Mouse (Mus musculus) midbrain, embryonic 14.5 days (tissue): ENCODE measurements around the gene Tcf25. TPM values are rescaled to one million over a fixed set of nuclear protein-coding genes. Genes with fewer than 3 reads are reported as not detected.
A peak's percentile ranks its signal among the peaks of the same experiment; 100 is the strongest.

Experiments
- ATAC-seq: fragments of 200-750 bp; cut with Nextera tagmentation; 2 replicates; pipeline ENCODE4 v1.8.0; 2017; ENCODE audit warnings: moderate number of reproducible peaks, moderate library complexity; ENCODE audit not compliant: low FRiP score, low TSS enrichment
- DNase-seq: peaks from one replicate; pipeline ENCODE4 v3.0.0-alpha.2; 2015
- H3K27ac ChIP-seq: fragments of 300-500 bp; sonication (generic); replicated peaks from 2 replicates; pipeline ENCODE4 v1.5.1; 2014; ENCODE audit warnings: mild to moderate bottlenecking, low read depth, low read length, moderate library complexity
- H3K27me3 ChIP-seq: fragments of 300-500 bp; sonication (generic); 2 replicates; pipeline ENCODE4 v1.6.1; 2014; ENCODE audit warnings: low read length, control low read depth, mixed read lengths; ENCODE audit not compliant: control insufficient read depth, insufficient read depth
- H3K36me3 ChIP-seq: fragments of 300-500 bp; sonication (generic); 2 replicates; pipeline ENCODE4 v1.6.1; 2014; ENCODE audit warnings: low read length, control low read depth; ENCODE audit not compliant: control insufficient read depth, insufficient read depth
- H3K4me1 ChIP-seq: fragments of 300-500 bp; sonication (generic); 2 replicates; pipeline ENCODE4 v1.6.1; 2014; ENCODE audit warnings: mild to moderate bottlenecking, antibody characterized with exemption, low read length, control low read depth; ENCODE audit not compliant: control insufficient read depth, insufficient read depth
- H3K4me2 ChIP-seq: fragments of 300-500 bp; sonication (generic); 2 replicates; pipeline ENCODE4 v1.6.1; 2014; ENCODE audit warnings: mild to moderate bottlenecking, low read length, moderate library complexity
- H3K4me3 ChIP-seq: fragments of 300-500 bp; sonication (generic); replicated peaks from 2 replicates; pipeline ENCODE4 v1.5.1; 2014; ENCODE audit warnings: low read depth, low read length
- H3K9ac ChIP-seq: fragments of 300-500 bp; sonication (generic); replicated peaks from 2 replicates; pipeline ENCODE4 v1.6.1; 2014; ENCODE audit warnings: mild to moderate bottlenecking, low read length, moderate library complexity
- H3K9me3 ChIP-seq: fragments of 300-500 bp; sonication (generic); 2 replicates; pipeline ENCODE4 v1.6.1; 2016; ENCODE audit warnings: low read length, control low read depth, mixed read lengths; ENCODE audit not compliant: control insufficient read depth
- WGBS: fragments of 180-500 bp; shearing (Covaris S2); extraction: QIAGEN DNeasy Blood & Tissue Kit; methylation state at CpG from one replicate; pipeline ENCODE4 v1.1.7; 2014; 5-methylcytosine and 5-hydroxymethylcytosine counted together
- polyA plus RNA-seq: library from polyadenylated mRNA; unstranded; fragments of >200 nt; fragmentation: Nextera tagmentation; extraction: Ambion mirVana; gene quantifications from 2 replicates; pipeline ENCODE4 v1.2.1, GENCODE M21; 2014

Tcf25 gene
- polyA plus RNA-seq, 1 experiment from 2014 or later = 294 TPM

DNA sequence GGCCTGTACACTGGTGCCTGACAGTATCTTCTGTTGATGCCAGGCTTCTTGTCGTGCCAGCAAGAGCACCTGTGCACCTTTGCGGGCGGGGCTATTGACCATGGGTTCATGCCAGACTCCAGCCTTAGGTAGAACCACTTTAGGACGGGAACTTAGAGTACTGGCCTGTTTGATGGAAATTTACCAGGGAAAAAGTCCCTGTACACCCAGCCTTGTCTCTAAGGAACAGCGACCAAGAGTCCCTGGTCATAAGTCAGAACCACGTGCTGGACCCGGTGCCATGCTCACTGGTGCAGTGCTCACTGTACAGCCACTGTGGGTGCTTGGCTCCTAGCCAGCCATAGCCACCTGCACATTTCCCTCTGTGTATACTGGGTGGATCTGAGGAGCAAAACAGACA lies 15.5 kb downstream of the Tcf25 start:
- H3K27me3 ChIP-seq = no peaks in the 10 kb centered on the region
- H3K4me3 ChIP-seq = no peak overlapping the region
- DNase-seq (no peak), ATAC-seq (no peak)
- no peaks in the 10 kb centered on the region for H3K4me1 ChIP-seq
- no peak overlapping the region for H3K27ac ChIP-seq
- no peak overlapping the region for H3K9ac ChIP-seq
- 96% methylated on average over 7 of the region's 7 CpGs for WGBS
- no peak overlapping the region for H3K4me2 ChIP-seq
- peaks cover 100% of the 10 kb centered on the region for H3K36me3 ChIP-seq
- H3K9me3 ChIP-seq = no peaks in the 10 kb centered on the region

DNA sequence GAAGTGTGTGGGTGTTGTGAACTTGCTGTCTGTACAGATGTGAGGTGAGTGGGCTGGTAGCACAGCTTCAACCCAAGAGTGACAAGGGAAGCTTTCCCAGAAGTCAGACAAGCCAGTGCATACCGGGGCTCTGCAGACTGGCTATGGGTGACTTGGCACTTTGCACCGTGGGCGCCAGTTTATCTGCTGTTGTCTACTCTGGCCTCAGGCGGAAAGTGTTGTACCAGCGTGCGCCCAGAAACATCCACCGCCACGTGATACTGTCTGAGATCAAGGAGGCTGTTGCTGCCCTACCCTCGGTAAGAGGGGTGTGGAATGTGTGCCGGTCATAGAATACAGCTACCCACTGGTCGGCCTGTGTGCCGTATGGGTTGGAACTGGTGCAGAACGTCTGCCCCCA lies 24.8 kb downstream of the Tcf25 start:
- H3K36me3 ChIP-seq = peaks cover 100% of the 10 kb centered on the region
- H3K4me1 ChIP-seq = no peaks in the 10 kb centered on the region
- H3K9me3 ChIP-seq = no peaks in the 10 kb centered on the region
- H3K4me3 ChIP-seq = no peak overlapping the region
- H3K4me2 ChIP-seq = no peak overlapping the region
- 97% methylated on average over 13 of the region's 13 CpGs for WGBS
- no peaks in the 10 kb centered on the region for H3K27me3 ChIP-seq
- DNase-seq (no peak), ATAC-seq (no peak)
- H3K9ac ChIP-seq = no peak overlapping the region
- no peak overlapping the region for H3K27ac ChIP-seq

DNA sequence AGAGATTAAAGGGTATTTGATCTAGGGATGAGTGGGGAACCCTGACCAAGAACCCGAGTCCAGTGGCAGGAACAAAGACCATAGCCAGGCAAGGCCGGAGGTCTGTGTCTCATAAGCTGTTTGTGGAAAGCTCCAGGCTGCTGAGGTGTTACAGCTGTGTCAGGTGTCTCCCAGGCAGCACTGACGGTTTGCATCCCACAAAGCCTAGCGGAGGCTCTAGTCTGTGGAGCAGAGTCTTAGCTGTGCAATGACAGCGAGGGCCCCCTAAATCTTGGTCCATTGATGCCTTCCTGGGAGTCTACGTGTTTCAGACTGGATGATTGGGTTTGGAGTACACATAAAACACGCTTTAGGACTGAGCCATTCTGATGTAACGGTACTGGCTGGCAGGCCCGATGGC lies 28.4 kb downstream of the Tcf25 start:
- H3K27me3 ChIP-seq = no peaks in the 10 kb centered on the region
- no peak for DNase-seq
- 89% methylated on average over 9 of the region's 9 CpGs for WGBS
- H3K4me1 ChIP-seq = peaks cover 5% of the 10 kb centered on the region; the same call in 1 of the 2 replicates
- H3K36me3 ChIP-seq = peaks cover 67% of the 10 kb centered on the region
- H3K9me3 ChIP-seq = no peaks in the 10 kb centered on the region
- no peak for ATAC-seq
- no peak overlapping the region for H3K4me3 ChIP-seq
- H3K4me2 ChIP-seq = no peak overlapping the region
- H3K9ac ChIP-seq = no peak overlapping the region
- no peak overlapping the region for H3K27ac ChIP-seq

DNA sequence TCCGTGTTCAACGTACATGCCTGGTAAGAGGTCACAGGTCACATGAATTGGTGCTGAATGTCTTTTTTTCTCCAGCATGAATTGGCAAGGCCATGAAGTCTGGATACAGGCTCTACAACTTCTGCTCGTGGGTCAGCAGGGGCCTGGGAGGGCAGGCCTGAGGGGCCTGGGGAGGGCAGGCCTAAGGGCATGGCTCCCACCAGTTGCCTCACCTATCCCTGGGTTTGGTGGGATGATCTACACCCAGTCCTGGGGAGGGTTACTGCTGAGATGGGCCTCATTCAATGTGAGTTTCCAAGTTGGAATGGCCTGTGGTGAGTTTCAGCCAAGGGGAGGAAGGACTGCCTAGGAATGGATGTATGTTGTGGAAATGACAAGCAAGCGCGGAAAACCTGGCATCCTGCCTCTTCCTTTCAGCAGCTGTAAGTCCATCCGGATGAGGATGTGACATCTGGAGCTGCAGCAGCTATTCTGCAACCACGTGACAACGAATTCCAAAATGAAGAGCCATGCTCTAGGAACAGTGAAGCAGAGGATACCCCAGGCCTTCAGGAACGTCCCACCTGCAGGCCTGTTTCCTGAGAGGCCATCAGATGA lies 29.3 kb downstream of the Tcf25 start:
- Histone ChIP-seq H3K4me3 (no peak overlapping the region), H3K4me2 (no peak overlapping the region), H3K27ac (no peak overlapping the region), H3K9ac (no peak overlapping the region), H3K9me3 (no peaks in the 10 kb centered on the region), H3K36me3 (peaks cover 58% of the 10 kb centered on the region), H3K27me3 (no peaks in the 10 kb centered on the region), H3K4me1 (peaks cover 6% of the 10 kb centered on the region)
- DNase-seq (no peak), ATAC-seq (no peak)
- WGBS = 92% methylated on average over 9 of the region's 9 CpGs

DNA sequence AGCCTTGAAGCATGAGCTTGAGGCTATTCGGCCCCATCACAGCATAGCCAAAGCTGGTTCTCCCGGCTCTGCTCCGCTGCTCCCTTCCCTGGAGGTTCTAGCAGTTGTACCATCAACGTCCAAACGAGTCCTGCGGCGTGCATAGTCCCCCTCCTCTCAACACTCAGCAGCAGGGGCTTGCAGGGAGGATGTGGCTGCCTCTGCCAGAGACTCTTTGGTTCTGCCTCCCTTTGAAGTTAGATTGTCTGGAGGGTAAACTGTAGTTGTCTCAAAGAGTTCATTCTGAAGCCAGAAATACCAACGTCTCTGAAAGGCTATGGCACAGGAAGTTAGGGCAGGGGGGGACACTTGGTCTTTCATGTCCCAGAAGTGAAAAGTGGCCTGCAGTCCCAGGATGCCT lies 31.0 kb downstream of the Tcf25 start:
- Histone ChIP-seq H3K9me3 (no peaks in the 10 kb centered on the region), H3K4me2 (no peak overlapping the region), H3K4me1 (peaks cover 15% of the 10 kb centered on the region), H3K9ac (no peak overlapping the region), H3K27me3 (no peaks in the 10 kb centered on the region), H3K36me3 (peaks cover 41% of the 10 kb centered on the region), H3K27ac (peak overlapping the region; percentile 14; the same call in 1 of the 2 replicates), H3K4me3 (no peak overlapping the region)
- ATAC-seq (no peak), DNase-seq (no peak)
- WGBS = 25% methylated on average over 8 of the region's 8 CpGs

DNA sequence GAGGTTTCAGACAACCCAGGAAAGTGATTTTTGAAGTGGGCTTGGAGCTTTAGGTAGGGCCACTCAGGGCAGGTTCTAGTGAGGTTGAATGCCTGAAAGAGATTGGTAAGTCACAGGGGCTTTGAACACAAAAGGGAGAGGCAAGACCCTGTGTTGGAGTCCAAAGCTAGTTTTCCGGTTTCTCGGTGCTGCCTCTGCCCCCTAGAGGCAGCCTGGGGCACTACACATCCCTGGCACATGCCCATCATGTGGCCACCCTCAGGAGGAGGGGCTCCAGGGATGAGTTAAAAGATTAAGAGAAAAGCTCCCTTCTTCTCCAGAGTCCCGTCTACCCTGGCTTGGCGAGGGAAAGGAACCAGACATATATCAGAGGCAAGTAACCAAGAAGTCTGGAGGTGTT lies 33.2 kb downstream of the Tcf25 start, which contains the start of gene Mc1r:
Gene Mc1r, plus strand, starts transcription at position 322 of the 400 bp plus-strand sequence.
- H3K9ac ChIP-seq = no peak within 1 kb of the TSS
- no peak for ATAC-seq
- peaks cover 18% of the 10 kb centered on the region for H3K36me3 ChIP-seq
- peak within 1 kb of the TSS; percentile 2; the same call in 1 of the 2 replicates for H3K4me2 ChIP-seq
- H3K4me3 ChIP-seq = no peak within 1 kb of the TSS
- WGBS = 6% methylated on average over 4 of the region's 4 CpGs
- no peaks in the 10 kb centered on the region for H3K9me3 ChIP-seq
- peaks cover 23% of the 10 kb centered on the region for H3K4me1 ChIP-seq
- peak; percentile 84 for DNase-seq
- 0 out of 2 replicates have a peak within 1 kb of the TSS, but pooled peaks have one; percentile 13 for H3K27ac ChIP-seq
- no peaks in the 10 kb centered on the region for H3K27me3 ChIP-seq

DNA sequence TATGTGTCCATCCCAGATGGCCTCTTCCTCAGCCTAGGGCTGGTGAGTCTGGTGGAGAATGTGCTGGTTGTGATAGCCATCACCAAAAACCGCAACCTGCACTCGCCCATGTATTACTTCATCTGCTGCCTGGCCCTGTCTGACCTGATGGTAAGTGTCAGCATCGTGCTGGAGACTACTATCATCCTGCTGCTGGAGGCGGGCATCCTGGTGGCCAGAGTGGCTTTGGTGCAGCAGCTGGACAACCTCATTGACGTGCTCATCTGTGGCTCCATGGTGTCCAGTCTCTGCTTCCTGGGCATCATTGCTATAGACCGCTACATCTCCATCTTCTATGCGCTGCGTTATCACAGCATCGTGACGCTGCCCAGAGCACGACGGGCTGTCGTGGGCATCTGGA lies 34.1 kb downstream of the Tcf25 start:
- H3K27ac ChIP-seq = no peak overlapping the region
- no peak overlapping the region for H3K9ac ChIP-seq
- H3K4me2 ChIP-seq = no peak overlapping the region
- DNase-seq = no peak
- peaks cover 23% of the 10 kb centered on the region for H3K4me1 ChIP-seq
- ATAC-seq = no peak
- 97% methylated on average over 13 of the region's 13 CpGs for WGBS
- H3K27me3 ChIP-seq = no peaks in the 10 kb centered on the region
- no peaks in the 10 kb centered on the region for H3K9me3 ChIP-seq
- no peak overlapping the region for H3K4me3 ChIP-seq
- H3K36me3 ChIP-seq = peaks cover 10% of the 10 kb centered on the region

DNA sequence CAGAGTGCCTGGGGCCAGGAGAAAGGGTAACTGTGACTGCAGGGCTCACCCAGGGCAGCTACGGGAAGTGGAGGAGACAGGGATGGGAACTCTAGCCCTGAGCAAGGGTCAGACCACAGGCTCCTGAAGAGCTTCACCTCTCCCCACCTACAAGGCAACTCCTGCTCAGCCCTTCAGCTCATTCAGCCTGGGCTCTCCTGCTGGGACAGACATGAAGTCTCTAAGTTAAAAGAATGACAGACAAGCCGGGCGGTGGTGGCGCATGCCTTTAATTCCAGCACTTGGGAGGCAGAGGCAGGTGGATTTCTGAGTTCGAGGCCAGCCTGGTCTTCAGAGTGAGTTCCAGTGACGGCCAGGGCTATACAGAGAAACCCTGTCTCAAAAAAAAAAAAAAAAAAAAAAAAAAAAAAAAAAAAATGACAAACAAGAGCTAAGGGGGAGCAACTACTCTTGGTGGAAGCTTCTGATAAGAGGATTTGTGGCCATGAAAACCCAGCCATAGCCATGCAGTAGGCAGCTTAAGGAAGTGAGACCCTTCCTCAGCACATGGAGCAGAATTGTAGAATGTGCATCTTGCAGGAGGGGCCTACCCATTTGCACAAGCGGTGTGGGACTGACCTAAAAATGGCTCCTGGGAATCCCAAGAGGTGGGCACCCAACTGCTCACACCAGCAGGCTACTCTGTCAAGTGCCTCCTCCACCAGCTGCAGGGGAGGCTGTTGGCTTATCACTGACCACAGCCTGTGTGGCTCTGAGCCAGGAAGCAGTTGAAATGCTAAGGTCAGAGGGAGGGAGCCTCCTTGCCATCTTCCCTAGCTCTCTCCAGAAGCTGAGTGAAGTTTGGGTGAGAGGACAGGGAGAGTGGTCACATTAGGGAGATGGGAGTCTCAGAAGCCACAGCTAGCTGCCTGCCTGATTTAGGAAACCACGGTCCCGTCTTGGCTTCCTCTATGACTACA lies 35.3 kb downstream of the Tcf25 start:
- 0 out of 2 replicates have a peak, but pooled peaks cover 4% of the 10 kb centered on the region for H3K36me3 ChIP-seq
- peak overlapping the region; percentile 99 for H3K27ac ChIP-seq
- DNase-seq = no peak
- peak overlapping the region; percentile 98; the same call in 1 of the 2 replicates for H3K4me3 ChIP-seq
- no peaks in the 10 kb centered on the region for H3K9me3 ChIP-seq
- H3K4me2 ChIP-seq = peak overlapping the region; percentile 95
- no peaks in the 10 kb centered on the region for H3K27me3 ChIP-seq
- no peak for ATAC-seq
- 75% methylated on average over 9 of the region's 9 CpGs for WGBS
- H3K9ac ChIP-seq = peak overlapping the region; percentile 6; the same call in 1 of the 2 replicates
- H3K4me1 ChIP-seq = peaks cover 23% of the 10 kb centered on the region
